Mouse (Mus musculus) R1 (cell line): ENCODE data around the gene Gm20388.

ENCODE experiments used
- DNase-seq: peaks from one replicate; pipeline ENCODE4 v3.0.0-alpha.2; 2018; ENCODE audit warnings: low read depth, low spot score

Gm20388 gene

GRCm38 (mm10) chr8:121174178-121174577 lies 1263.5 kb downstream of the Gm20388 start:
- peak; percentile 88 for DNase-seq

GRCm38 (mm10) chr8:121174721-121175539 lies 1264.3 kb downstream of the Gm20388 start:
- DNase-seq, result peak; percentile 39

- no peak for DNase-seq
Observed at GRCm38 (mm10) chr8:121175540-121176090, 1265.0 kb downstream of the Gm20388 start.

DNA sequence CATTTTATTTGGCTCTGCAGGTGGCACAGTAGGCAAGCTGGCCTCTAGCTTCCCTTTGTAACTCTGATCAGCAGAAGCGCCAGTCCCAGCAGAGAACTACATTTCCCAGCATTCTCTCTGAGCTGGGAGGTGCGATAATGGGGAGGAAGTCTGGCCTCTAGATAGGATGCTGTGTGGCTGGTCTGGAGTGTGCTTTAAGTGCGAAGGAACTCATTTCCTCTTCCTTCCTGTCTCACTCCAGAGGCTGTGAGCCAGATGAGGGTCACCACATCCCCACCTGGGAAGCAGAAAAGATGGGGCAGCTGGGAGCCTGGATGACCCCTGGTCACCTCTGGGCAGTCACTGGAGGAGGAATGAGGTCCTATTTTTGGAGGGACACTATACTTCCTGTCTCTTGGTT lies 1265.7 kb downstream of the Gm20388 start:
- DNase-seq, result peak; percentile 30

GRCm38 (mm10) chr8:121180474-121181284 lies 1270.0 kb downstream of the Gm20388 start:
- no peak for DNase-seq

GRCm38 (mm10) chr8:121181285-121181884 lies 1270.7 kb downstream of the Gm20388 start:
- no peak for DNase-seq

GRCm38 (mm10) chr8:121187491-121188364 lies 1277.1 kb downstream of the Gm20388 start:
- peak; percentile 18 for DNase-seq

GRCm38 (mm10) chr8:121188994-121189393 lies 1278.4 kb downstream of the Gm20388 start:
- DNase-seq, result no peak

GRCm38 (mm10) chr8:121192451-121192850 lies 1281.8 kb downstream of the Gm20388 start:
- no peak for DNase-seq

DNA sequence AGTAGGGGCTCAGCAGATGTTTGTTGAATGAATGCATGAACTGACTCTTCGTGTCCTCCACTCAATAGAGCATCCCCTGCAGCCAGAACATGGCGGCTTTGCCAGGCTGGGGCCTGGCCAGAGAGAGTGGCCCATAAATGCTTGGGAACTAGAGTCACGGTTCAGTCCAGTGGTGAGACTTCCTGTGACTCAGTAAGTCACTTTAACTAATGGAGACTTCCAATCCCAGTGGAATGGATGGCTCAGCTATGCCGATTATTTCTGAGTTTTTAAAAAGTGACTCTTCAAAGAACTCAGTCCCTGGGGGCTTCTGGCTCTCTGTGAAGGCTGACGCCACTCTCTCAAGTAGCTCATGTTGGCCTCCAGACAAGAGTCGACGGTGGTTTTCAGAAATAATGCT lies 1285.3 kb downstream of the Gm20388 start:
- no peak for DNase-seq

GRCm38 (mm10) chr8:121196726-121197668 lies 1286.4 kb downstream of the Gm20388 start:
- no peak for DNase-seq

DNA sequence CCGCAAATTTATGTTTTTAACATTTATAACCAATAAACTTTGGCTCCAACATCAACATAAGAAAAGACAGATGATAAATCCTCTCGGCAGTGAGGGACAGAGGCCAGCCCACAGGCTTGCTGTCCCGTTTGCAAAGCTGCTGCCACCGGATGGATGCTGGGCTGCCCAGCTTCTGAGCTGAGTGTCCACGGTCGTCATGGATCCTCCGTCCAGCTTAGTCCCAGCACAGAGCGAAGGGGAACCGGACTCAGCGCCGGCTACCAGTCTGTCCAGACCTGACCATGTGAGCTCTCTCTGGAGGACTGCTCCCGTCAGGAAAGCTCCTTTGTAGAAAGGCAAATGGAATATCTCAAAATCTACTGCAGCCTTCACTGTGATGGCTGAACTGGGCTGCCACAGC lies 1289.4 kb downstream of the Gm20388 start:
- no peak for DNase-seq

DNA sequence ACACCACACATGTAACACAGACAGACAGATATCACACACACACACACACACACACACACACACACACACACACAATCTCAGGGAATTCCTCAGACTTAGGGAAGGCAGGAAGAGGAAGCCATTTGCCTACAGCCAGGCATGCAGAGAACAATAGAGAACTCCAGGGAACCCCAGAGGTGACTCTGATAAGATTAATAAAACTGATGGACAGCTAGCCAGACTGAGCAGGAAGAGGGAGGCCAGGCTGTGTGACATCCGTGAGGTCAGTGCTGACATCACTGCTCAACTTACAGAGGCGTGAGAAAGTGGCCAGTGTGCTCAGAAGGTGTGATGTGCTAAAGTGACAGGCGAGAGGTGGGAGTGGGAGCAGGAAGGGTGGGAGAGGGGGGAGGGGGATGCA lies 1290.3 kb downstream of the Gm20388 start:
- DNase-seq, result no peak

DNA sequence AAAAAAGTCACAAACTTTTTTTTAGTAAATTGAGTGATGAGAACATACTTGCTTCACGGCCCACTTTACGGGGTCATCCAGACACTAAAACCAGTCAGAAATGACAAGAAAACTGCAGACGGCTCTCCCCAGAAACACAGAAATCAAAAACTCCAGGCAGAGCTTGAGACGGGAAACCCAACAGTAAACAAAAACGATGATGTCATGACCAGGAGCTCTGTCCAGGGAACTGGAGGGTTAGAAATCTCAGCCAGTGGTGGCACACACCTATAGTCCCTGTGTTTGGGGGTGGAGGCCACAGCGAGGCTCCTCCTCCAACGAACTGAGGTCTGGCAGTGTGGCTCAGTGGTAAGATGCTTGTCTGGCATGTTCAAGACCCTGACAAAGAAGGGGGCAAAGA lies 1291.0 kb downstream of the Gm20388 start:
- DNase-seq, result no peak

DNA sequence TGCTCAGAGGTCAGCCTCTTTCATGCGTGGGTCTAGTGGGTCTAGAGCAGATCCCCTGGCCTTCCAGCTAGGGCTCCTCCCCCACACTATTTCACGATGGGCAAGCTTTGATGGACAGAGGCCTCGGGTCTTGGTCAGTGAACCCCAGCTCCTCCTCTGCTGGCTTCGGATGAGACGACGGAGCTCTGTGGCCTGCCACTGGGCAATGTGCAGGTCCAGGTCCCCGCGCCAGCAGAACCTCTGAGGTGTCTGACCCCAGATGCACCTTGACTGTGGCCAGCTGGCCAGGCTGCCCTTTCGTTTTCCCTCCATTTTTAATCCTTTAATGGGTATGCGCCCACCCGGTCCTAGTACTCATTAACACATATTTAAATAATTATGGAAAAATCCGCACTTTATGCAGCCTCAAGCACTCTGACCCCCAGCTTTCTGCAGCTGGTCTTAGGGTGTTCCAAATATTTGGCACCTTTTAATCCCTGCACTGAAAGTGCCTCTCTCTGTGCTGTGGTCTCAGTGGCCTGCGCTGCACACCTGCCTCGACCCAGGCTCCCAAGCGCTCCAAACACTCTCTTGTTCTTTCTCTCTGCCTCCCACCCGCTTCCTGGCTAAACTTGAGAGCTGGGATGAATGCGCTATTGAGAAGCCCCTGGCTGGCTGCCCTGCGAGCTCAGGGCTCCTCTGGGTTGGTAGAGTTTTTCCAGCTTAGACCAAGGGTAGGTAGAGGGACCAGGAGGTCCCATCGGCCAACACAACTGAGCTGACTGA lies 1293.2 kb downstream of the Gm20388 start:
- no peak for DNase-seq

GRCm38 (mm10) chr8:121207171-121207570 lies 1296.5 kb downstream of the Gm20388 start:
- DNase-seq, result no peak

GRCm38 (mm10) chr8:121210627-121211026 lies 1300.0 kb downstream of the Gm20388 start:
- DNase-seq, result no peak

DNA sequence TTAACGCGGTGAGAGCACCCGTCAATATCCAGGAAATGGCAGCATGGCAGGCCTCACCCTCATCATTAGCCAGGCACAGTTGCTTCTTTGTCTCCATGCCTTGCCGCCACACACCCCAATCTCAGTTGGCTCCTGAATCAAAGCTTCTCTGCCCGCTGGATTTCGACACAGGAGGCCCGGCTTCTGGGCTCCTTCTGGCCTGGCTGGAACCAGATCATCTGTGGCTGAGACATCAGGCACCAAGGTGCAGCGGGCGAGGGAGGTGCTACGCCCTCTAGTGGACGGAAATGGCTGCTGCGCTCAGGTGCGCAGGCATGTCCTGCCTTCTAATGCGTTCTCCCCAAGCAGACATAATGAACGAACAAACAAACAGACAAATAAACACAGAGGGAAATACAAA lies 1302.6 kb downstream of the Gm20388 start:
- peak; percentile 75 for DNase-seq

DNA sequence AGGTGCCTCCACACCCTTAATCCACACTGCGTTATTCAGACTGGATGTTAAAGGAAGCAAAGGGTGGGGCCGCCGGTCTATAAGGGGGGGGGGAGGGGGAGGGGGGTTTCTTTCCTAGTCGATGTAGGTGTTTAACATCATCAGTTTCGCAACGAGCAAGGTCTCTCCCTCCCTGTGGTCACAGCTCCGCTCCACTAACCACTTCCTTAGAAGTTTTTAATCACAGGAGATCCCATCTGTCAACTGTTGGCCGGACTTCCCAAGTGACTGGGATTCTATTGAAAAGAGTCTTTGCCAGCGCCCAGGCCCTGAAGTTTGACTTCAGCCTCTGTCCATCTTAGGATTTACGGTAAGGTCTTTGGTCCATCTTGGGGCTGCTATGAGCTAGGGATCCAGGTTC lies 1303.0 kb downstream of the Gm20388 start:
- no peak for DNase-seq
